Mouse (Mus musculus): ENCODE data around the gene Fsip1. TPM values are rescaled to one million over a fixed set of nuclear protein-coding genes. Genes with fewer than 3 reads are reported as not detected.
"Not testable (repeated sequence)": the region's sequence is repeated elsewhere in the genome, so short reads cannot be mapped to it uniquely, and the experiment has no call there.

The Fsip1 gene
- polyA plus RNA-seq, 1 experiment from 2014 or later, result 0.48 TPM

GRCm38 (mm10) chr2:118165691-118166090 is 91.1 kb downstream of the Fsip1 start:
- ATAC-seq (ENCODE audit: low FRiP score, low read depth), result no peak
- Histone ChIP-seq H3K4me1 (peaks cover 59% of the 10 kb centered on the region), H3K27ac (no peak overlapping the region), H3K4me2 (replicated peaks) (no peak overlapping the region), H3K27me3 (no peaks in the 10 kb centered on the region), H3K36me3 (no peaks in the 10 kb centered on the region), H3K9me3 (peaks cover 4% of the 10 kb centered on the region; the same call in 1 of the 2 replicates), H3K9ac (no peak overlapping the region), H3K4me3 (no peak overlapping the region)
- WGBS, result 82% methylated on average over 2 of the region's 2 CpGs

GRCm38 (mm10) chr2:118164137-118164536 is 92.6 kb downstream of the Fsip1 start:
- Histone ChIP-seq H3K4me2 (replicated peaks) (no peak overlapping the region), H3K27ac (no peak overlapping the region), H3K9me3 (no peaks in the 10 kb centered on the region), H3K9ac (no peak overlapping the region), H3K36me3 (no peaks in the 10 kb centered on the region), H3K27me3 (no peaks in the 10 kb centered on the region), H3K4me1 (peaks cover 75% of the 10 kb centered on the region), H3K4me3 (no peak overlapping the region)
- ATAC-seq (ENCODE audit: low FRiP score, low read depth), result no peak
- WGBS, result 50% methylated on average over 6 of the region's 6 CpGs

DNA sequence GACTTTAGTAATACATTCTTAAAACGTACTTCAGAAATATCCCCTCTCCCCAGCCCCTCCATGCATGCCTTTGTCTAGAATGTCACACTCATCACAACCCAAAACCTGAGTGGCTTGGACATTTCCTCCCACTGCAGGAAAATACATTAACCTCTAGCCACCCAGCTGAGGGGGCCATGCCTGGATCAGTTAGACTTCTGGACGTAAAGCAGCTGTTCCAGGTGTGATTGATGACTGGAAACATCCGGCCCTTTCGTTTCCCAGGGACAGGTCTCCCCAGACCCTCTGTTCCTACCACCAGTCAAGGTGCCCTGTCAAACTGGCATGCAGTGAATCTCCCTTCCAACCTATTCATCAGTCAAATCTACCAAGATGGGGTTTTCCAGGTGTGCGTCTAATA is 94.3 kb downstream of the Fsip1 start:
- Histone ChIP-seq H3K4me3 (no peak overlapping the region), H3K36me3 (no peaks in the 10 kb centered on the region), H3K9me3 (no peaks in the 10 kb centered on the region), H3K4me1 (peaks cover 71% of the 10 kb centered on the region), H3K27me3 (no peaks in the 10 kb centered on the region), H3K4me2 (replicated peaks) (no peak overlapping the region; the same call in 1 of the 2 replicates), H3K9ac (no peak overlapping the region), H3K27ac (peak overlapping the region; percentile 75; the same call in 1 of the 2 replicates)
- ATAC-seq (ENCODE audit: low FRiP score, low read depth), result no peak
- WGBS, result 26% methylated on average over 5 of the region's 5 CpGs

- Histone ChIP-seq H3K27ac (0 out of 2 replicates have a peak overlapping the region, but pooled peaks have one; percentile 58), H3K36me3 (no peaks in the 10 kb centered on the region), H3K4me1 (peaks cover 73% of the 10 kb centered on the region), H3K9ac (no peak overlapping the region), H3K27me3 (no peaks in the 10 kb centered on the region), H3K4me3 (no peak overlapping the region), H3K4me2 (replicated peaks) (no peak overlapping the region), H3K9me3 (no peaks in the 10 kb centered on the region)
- no peak for ATAC-seq (ENCODE audit: low FRiP score, low read depth)
- WGBS, result 79% methylated on average over 2 of the region's 2 CpGs
Measured at GRCm38 (mm10) chr2:118160991-118161390, 95.8 kb downstream of the Fsip1 start.

- Histone ChIP-seq H3K4me2 (replicated peaks) (no peak overlapping the region), H3K9me3 (no peaks in the 10 kb centered on the region), H3K4me3 (no peak overlapping the region), H3K27ac (0 out of 2 replicates have a peak overlapping the region, but pooled peaks have one; percentile 58), H3K4me1 (peaks cover 69% of the 10 kb centered on the region), H3K36me3 (no peaks in the 10 kb centered on the region), H3K9ac (peak overlapping the region; percentile 39; the same call in 1 of the 2 replicates), H3K27me3 (no peaks in the 10 kb centered on the region)
- 22% methylated on average over 6 of the region's 6 CpGs for WGBS
- peak; percentile 29; the same call in 1 of the 2 replicates for ATAC-seq (ENCODE audit: low FRiP score, low read depth)
Measured at GRCm38 (mm10) chr2:118160547-118160946, 96.2 kb downstream of the Fsip1 start.

DNA sequence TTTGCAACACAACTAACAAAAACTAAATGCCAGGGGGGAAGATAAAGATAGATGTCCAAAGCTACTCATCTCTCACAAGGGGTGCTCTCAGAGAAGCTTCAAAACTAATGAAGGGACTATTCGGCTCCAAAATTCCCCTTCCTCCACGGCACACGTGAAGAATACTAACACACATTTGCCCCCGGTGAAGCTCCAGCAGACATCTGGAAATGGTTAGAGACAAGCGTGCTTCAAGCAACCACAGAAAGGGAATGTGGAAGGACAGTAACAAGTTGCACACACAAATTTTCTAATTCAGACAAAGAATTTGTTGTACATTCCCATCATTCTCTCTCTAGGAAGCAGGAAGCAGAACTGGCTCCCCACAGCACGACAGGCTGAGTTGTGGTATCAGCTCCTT is 97.6 kb downstream of the Fsip1 start:
- H3K9me3 ChIP-seq, result no peaks in the 10 kb centered on the region
- H3K27me3 ChIP-seq, result no peaks in the 10 kb centered on the region
- H3K36me3 ChIP-seq, result no peaks in the 10 kb centered on the region
- H3K4me3 ChIP-seq, result no peak overlapping the region
- H3K4me1 ChIP-seq, result peaks cover 59% of the 10 kb centered on the region
- H3K27ac ChIP-seq, result peak overlapping the region; percentile 6; the same call in 1 of the 2 replicates
- H3K9ac ChIP-seq, result no peak overlapping the region
- 0 out of 2 replicates have a peak overlapping the region, but pooled peaks have one; percentile 14 for H3K4me2 ChIP-seq (replicated peaks)
- 0 out of 2 replicates have a peak, but pooled peaks have one; percentile 38 for ATAC-seq (ENCODE audit: low FRiP score, low read depth)
- WGBS, result 10% methylated on average over 6 of the region's 6 CpGs

DNA sequence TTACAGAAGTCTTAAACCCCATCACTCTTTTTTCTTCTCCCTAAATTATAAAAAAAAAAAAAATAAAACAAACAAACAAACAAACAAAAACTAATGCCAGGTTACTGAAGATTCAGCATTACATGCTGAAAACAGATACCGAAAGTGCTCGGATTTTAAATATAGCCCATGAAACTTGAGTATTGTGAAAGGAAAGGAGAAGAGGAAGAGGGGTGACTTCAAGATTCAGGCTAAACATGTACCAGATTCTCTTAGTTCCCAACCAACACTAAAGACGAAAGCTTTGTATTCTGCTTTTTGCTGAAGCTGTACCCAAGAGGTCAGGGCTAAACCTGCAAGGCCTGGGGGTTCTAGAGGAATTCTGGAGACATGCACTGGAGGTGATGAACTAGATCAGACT is 98.7 kb downstream of the Fsip1 start:
- Histone ChIP-seq H3K27ac (no peak overlapping the region), H3K4me1 (peaks cover 49% of the 10 kb centered on the region)
- 72% methylated on average over 3 of the region's 3 CpGs for WGBS

DNA sequence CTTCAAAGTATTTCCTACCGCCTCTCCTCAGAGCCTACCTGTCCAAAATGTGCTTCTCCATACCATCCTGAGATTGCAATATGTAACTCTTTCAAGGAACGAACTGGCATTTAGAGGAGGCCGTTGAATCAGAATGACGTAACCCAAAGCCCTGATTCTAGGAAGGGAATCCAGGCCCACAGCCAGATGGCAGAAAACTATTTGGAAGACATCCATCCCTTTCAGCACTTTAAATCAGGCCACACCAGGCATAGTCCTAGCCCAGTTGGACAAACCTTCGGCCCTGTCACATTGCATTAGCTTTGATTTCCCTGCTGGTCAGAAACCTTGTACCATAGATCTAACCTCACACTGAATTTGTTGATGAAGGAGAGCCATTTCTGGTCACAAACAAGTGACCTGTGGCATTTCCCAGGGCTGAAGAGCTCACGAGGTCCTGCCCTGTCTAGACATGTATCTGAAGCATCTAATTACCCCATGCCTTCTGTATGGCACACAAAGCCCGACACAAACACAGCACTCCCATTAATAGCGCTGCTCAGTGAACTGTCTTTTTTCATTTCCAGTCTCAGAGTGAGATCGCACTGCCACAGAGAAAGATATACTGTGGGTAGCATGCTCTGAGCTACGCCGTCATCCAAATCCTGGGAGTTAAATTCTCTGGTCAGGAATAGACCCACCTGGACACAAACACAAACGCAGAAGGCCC is 106.8 kb downstream of the Fsip1 start:
- H3K4me1 ChIP-seq, result peaks cover 13% of the 10 kb centered on the region; the same call in 1 of the 2 replicates
- no peak for ATAC-seq (ENCODE audit: low FRiP score, low read depth)
- 71% methylated on average over 12 of the region's 12 CpGs for WGBS

More for the DNA sequence above, 98.7 kb downstream of the Fsip1 start:
- no peak overlapping the region for H3K9ac ChIP-seq
- H3K4me3 ChIP-seq, result no peak overlapping the region
- H3K27me3 ChIP-seq, result no peaks in the 10 kb centered on the region
- no peaks in the 10 kb centered on the region for H3K36me3 ChIP-seq
- H3K9me3 ChIP-seq, result no peaks in the 10 kb centered on the region
- ATAC-seq (ENCODE audit: low FRiP score, low read depth), result no peak
- H3K4me2 ChIP-seq (replicated peaks), result no peak overlapping the region

GRCm38 (mm10) chr2:118148321-118149142 is 108.2 kb downstream of the Fsip1 start:
- no peaks in the 10 kb centered on the region for H3K36me3 ChIP-seq
- no peak overlapping the region for H3K4me2 ChIP-seq (replicated peaks)
- no peaks in the 10 kb centered on the region for H3K9me3 ChIP-seq
- WGBS, result 66% methylated on average over 4 of the region's 4 CpGs
- ATAC-seq (ENCODE audit: low FRiP score, low read depth), result no peak
- H3K9ac ChIP-seq, result no peak overlapping the region
- no peaks in the 10 kb centered on the region for H3K27me3 ChIP-seq
- no peak overlapping the region for H3K27ac ChIP-seq
- peaks cover 13% of the 10 kb centered on the region; the same call in 1 of the 2 replicates for H3K4me1 ChIP-seq
- no peak overlapping the region for H3K4me3 ChIP-seq

More for the DNA sequence above, 106.8 kb downstream of the Fsip1 start:
- H3K27me3 ChIP-seq, result no peaks in the 10 kb centered on the region
- H3K27ac ChIP-seq, result no peak overlapping the region
- no peak overlapping the region for H3K9ac ChIP-seq
- H3K36me3 ChIP-seq, result no peaks in the 10 kb centered on the region
- no peak overlapping the region for H3K4me3 ChIP-seq
- no peaks in the 10 kb centered on the region for H3K9me3 ChIP-seq
- no peak overlapping the region for H3K4me2 ChIP-seq (replicated peaks)

DNA sequence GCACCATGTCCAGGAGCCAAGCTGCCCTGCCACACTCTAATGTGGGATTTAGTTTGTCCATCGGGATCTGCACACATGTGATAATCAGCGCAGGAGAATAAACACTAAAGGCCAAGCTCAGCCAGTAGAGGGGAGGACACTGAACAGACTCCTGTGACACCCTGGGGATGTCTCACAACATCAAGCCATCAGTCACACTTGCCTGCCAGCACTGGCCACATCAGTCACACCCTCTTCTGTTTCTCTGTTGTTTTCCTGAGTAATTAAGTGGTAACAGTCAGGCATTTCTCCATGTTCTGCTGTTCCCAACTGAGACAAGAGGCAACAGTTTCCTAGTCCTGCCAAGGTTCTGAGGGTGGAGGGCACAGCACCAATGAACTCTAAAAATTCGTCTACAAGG is 109.0 kb downstream of the Fsip1 start:
- not testable (repeated sequence) for H3K9ac ChIP-seq; H3K4me2 ChIP-seq (replicated peaks); H3K9me3 ChIP-seq; H3K4me3 ChIP-seq; H3K36me3 ChIP-seq; H3K27me3 ChIP-seq; H3K27ac ChIP-seq; ATAC-seq (ENCODE audit: low FRiP score, low read depth)
- peaks cover 13% of the 10 kb centered on the region; the same call in 1 of the 2 replicates for H3K4me1 ChIP-seq
- 43% methylated on average over 3 of the region's 3 CpGs for WGBS

DNA sequence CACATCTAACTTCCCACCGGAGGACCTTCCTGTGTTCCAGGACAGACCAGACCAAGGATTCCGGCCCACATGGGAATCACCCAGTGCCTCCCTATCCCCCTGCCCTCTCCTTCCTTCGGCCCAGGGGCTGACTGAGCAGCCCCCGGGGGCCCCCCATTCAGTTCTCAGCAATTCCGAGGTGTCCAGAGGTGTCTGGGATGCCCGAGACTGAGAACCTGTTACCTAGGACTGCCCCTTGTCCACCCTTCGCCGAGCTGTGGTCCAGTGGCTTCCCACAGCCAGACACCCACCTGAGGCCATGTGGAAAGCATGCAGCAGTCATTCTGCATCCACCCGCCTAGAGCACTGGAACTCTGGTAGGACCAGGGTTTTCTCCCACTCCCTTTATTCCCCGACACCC is 115.1 kb downstream of the Fsip1 start:
- no peak overlapping the region for H3K4me2 ChIP-seq (replicated peaks)
- no peaks in the 10 kb centered on the region for H3K36me3 ChIP-seq
- WGBS, result 90% methylated on average over 10 of the region's 10 CpGs
- H3K27me3 ChIP-seq, result no peaks in the 10 kb centered on the region
- ATAC-seq (ENCODE audit: low FRiP score, low read depth), result no peak
- H3K27ac ChIP-seq, result no peak overlapping the region
- no peak overlapping the region for H3K4me3 ChIP-seq
- no peak overlapping the region for H3K9ac ChIP-seq
- H3K9me3 ChIP-seq, result no peaks in the 10 kb centered on the region
- H3K4me1 ChIP-seq, result peaks cover 3% of the 10 kb centered on the region; the same call in 1 of the 2 replicates

- ATAC-seq (ENCODE audit: low FRiP score, low read depth), result no peak
- Histone ChIP-seq H3K9me3 (no peaks in the 10 kb centered on the region), H3K27ac (no peak overlapping the region), H3K9ac (no peak overlapping the region), H3K4me1 (no peaks in the 10 kb centered on the region), H3K4me2 (replicated peaks) (no peak overlapping the region), H3K4me3 (no peak overlapping the region), H3K27me3 (no peaks in the 10 kb centered on the region), H3K36me3 (no peaks in the 10 kb centered on the region)
- WGBS, result 72% methylated on average over 6 of the region's 6 CpGs
Measured at GRCm38 (mm10) chr2:118139261-118139660, 117.5 kb downstream of the Fsip1 start.

Data from limb, embryonic 13.5 days (tissue).